Mouse (Mus musculus) hematopoietic stem cell, adult 5-6 weeks (primary cell): ENCODE measurements around the gene Dnajb7. TPM values are rescaled to one million over a fixed set of nuclear protein-coding genes. Genes with fewer than 3 reads are reported as not detected.

Source experiments
- ATAC-seq, 2 experiments: fragments of 125-278 bp in 1 of 2; replicated peaks in 1 of 2; 2 replicates each; pipeline ENCODE4 v1.8.0; 2016 to 2017; ENCODE audit warnings: inconsistent platforms in 2 of 2, mild to moderate bottlenecking in 2 of 2, moderate number of reproducible peaks in 2 of 2, low read depth in 1 of 2, moderate TSS enrichment in 1 of 2; ENCODE audit not compliant: low FRiP score in 2 of 2, poor library complexity in 2 of 2, severe bottlenecking in 2 of 2, insufficient read depth in 1 of 2, low TSS enrichment in 1 of 2
- total RNA-seq: library from RNA; stranded (forward); fragments of 172-1452, 232-1000 nt; gene quantifications from 2 replicates; pipeline ENCODE4 v1.2.3, GENCODE M21; 2017

Dnajb7 gene
- not detected in 2 replicates for total RNA-seq

GRCm38 (mm10) chr15:81408199-81408598, at the start of gene Dnajb7:
Dnajb7 (minus strand) TSS chr15:81408299.
- no peak for ATAC-seq

DNA sequence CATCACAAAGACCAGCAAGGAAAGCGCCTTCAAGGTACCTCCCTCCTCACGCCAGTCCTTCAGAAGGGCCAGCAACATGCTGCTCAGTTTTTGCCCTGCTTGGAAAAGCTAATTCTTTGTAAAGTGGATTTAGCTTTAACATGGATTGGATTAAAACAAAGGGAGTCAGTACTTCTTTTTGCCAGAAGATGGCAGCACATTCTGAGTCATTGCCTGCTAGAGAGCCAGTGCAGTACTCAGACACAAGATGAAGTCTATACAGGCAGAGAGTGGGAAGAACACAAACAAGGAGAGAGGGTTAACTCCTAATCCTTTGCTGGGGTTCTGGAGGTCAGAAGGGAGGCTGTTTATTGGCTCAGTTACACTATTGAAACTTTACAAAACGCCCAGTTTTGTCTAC, 40.4 kb upstream of the Dnajb7 start:
- peak; percentile 76 to 86 for ATAC-seq

DNA sequence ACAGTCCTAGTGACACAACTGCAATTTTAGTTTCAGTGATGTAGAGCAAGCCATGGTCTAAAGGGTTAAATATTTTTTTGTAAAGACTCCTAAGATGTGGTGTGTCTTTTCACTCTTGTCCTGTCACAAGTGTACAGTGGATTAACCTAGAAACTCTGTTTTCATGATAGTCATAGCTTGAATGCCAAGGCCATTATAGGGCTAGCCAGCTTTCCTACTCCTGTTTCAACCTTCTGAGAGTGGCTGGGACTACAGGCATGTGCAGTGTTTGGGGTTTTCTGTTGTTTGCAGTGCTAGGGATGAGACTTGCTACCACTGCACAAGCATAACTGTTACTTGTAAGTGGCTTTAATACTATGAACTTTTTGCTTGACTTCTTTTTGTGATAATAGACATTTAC, 31.1 kb upstream of the Dnajb7 start:
- ATAC-seq, result no peak

DNA sequence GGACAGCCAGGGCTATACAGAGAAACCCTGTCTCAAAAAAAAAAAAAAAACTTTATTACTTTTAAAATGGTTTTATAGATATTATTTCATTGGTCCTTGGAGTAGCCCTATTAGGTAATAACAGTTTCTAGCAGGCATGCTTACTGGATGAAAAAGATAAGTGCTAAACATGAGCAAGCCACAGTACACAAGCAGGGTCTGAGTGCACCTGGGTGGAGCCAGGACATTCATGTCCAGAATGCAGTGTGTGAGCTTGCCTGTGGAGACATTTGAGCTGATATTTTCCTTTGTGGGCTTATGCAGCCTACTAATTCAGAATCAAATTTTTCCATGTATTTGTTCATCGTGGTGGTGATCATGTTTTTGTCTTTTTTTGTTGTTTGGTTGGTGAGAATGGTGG, 30.2 kb upstream of the Dnajb7 start:
- no peak for ATAC-seq

GRCm38 (mm10) chr15:81431195-81431594, 23.1 kb upstream of the Dnajb7 start:
- no peak for ATAC-seq

DNA sequence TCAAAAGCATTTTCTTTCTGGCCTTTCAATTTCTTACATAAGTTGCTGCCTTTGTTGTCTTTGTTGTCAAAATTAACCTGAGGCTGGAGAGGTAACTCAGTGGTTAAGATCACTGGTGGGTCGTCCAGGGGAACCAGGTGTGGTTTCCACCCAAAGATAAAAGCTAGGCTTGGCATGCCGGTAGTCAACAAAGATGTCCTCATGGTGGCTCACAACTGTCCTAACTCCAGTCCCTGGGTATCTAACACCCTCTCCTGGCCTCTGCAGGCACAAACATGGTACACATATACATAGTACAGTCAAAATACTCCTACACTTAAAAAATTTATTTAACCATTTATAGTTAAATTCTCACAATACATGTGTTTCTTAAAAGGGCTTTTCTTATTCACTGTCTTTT, 19.8 kb upstream of the Dnajb7 start:
- 0 out of 4 replicates have a peak, but pooled peaks of 1 of the 2 experiments have one; percentile 12 for ATAC-seq

DNA sequence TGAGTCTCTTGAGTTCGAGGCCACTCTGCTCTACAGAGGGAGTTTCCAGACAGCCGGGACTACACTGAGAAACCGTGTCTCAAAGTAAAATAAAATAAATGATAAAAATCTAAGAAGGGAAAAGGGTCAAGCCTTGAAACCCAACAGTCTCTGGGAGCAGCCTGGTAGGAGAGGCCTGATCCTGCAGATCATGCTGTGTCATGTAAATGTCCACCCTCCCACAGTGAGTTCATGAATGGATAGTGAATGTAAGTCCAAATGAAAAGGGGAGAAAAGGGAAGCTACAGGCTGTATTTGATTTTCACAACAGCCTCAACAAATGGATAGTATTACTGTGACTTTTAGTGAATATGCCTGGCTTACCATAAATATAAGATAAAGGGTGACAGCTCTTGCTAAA, 17.2 kb upstream of the Dnajb7 start:
- ATAC-seq, result no peak

GRCm38 (mm10) chr15:81422156-81422681, 14.1 kb upstream of the Dnajb7 start:
- ATAC-seq, result no peak

DNA sequence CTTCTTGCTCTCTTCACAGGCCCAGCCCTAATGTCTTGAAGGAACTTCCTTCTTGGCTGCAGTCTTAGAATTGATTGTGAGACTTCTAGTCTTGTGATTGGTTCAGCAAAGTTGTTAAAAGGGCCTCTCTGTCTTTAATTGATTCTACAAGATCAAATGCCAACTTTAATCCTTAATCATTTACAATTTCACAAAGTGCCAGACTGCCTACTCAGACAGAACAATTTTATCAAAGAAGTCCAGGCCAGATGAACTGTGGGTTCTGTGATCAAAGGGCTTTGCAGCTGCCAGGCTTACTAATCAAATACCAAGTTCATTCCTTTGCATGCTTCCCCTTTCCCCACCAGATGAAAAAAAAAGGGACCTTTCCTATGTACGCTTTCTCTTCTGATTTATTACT, 13.4 kb upstream of the Dnajb7 start:
- peak; percentile 66 to 75; a peak in 3 of 4 replicates for ATAC-seq

GRCm38 (mm10) chr15:81418065-81418464, 10.0 kb upstream of the Dnajb7 start:
- no peak for ATAC-seq

GRCm38 (mm10) chr15:81416763-81417310, 8.7 kb upstream of the Dnajb7 start:
- ATAC-seq, result peak; percentile 75 to 77

- no peak for ATAC-seq
Observed at GRCm38 (mm10) chr15:81405008-81405407, 3.1 kb downstream of the Dnajb7 start.

GRCm38 (mm10) chr15:81399638-81400315, 8.3 kb downstream of the Dnajb7 start, which contains the start of the genes St13 and Xpnpep3:
St13 (minus strand) TSS chr15:81400077.
Xpnpep3 (plus strand) TSS chr15:81400138.
- peak; percentile 96 to 98 for ATAC-seq

- no peak; a peak in 2 of 4 replicates for ATAC-seq
Observed at GRCm38 (mm10) chr15:81399297-81399637, 8.8 kb downstream of the Dnajb7 start.

DNA sequence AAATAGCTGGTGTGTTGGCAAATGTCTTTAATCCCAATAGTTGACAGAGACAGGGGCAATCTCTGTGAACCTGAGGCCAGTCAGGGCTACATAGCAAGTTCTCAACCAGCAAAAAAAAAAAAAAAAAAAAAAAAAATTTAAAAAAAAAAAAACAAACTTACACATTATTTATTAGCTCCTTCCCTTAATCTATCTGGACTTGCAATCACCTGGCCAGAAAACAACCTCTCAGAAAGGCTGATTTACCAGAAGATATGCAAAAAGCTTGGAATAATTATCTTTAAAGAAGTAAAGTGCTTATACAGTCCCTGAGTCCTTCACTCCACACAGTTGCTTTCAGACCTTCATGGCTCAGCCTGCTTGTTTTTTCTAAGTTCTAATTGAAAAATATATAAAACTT, 9.9 kb downstream of the Dnajb7 start:
- ATAC-seq, result no peak

GRCm38 (mm10) chr15:81394211-81394915, 13.7 kb downstream of the Dnajb7 start:
- ATAC-seq, result no peak

DNA sequence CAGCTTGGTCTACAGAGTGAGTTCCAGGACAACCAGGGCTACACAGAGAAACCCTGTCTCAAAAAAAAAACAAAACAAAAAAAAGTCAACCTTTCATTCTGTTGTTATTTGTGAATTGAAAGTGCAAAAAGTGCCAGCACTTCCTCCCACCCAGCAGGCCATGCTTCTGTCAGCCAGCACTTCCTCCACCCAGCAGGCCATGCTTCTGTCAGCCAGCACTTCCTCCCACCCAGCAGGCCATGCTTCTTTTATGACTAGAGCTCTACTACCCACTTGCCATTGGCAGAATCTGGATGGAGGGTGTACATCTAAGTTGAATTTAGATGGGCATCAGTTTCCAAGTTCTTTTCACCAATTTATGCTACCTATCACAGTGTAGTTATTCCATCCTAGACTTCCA, 15.1 kb downstream of the Dnajb7 start:
- peak; percentile 64 to 69; a peak in 2 of 4 replicates for ATAC-seq

- no peak for ATAC-seq
Observed at GRCm38 (mm10) chr15:81386327-81386726, 21.8 kb downstream of the Dnajb7 start.
